Mouse (Mus musculus): ENCODE results near the gene Gorasp2.

- TF ChIP-seq CTCF (IDR thresholded peaks at IDR 0.05; ENCODE audit: extremely low read depth, insufficient read depth, low read length): no peak
- no peak for TF ChIP-seq POLR2A (IDR thresholded peaks at IDR 0.05; ENCODE audit: extremely low read depth, insufficient read depth, low read length)
Observed at GRCm38 (mm10) chr2:70736008-70736407, 74.6 kb downstream of the Gorasp2 start.
